Mouse (Mus musculus): ENCODE results near the gene Strip1. TPM values are rescaled to one million over a fixed set of nuclear protein-coding genes. Genes with fewer than 3 reads are reported as not detected.
A peak's percentile ranks its signal among the peaks of the same experiment; 100 is the strongest.

Strip1 gene
- polyA plus RNA-seq (2015; fragmentation: Nextera tagmentation; extraction: Ambion mirVana), result 152 and 156 TPM in 2 replicates

GRCm38 (mm10) chr3:107631523-107631958 is at the start of gene Strip1:
Strip1 (minus strand) TSS chr3:107631694.
- Histone ChIP-seq H3K4me1 (replicated peaks) (peaks cover 24% of the 10 kb centered on the region), H3K27ac (peak within 1 kb of the TSS; percentile 99), H3K9me3 (no peaks in the 10 kb centered on the region), H3K27me3 (no peaks in the 10 kb centered on the region), H3K36me3 (peaks cover 23% of the 10 kb centered on the region), H3K4me2 (replicated peaks) (peak within 1 kb of the TSS; percentile 68), H3K9ac (replicated peaks) (peak within 1 kb of the TSS; percentile 100), H3K4me3 (replicated peaks) (peak within 1 kb of the TSS; percentile 97)
- 0% methylated on average over 35 of the region's 35 CpGs for WGBS
- ATAC-seq, result peak; percentile 96

GRCm38 (mm10) chr3:107680790-107681576 is 49.5 kb upstream of the Strip1 start:
- no peak overlapping the region for H3K9ac ChIP-seq (replicated peaks)
- no peak overlapping the region for H3K27ac ChIP-seq
- no peak overlapping the region for H3K4me2 ChIP-seq (replicated peaks)
- H3K36me3 ChIP-seq, result peaks cover 14% of the 10 kb centered on the region
- H3K4me1 ChIP-seq (replicated peaks), result peaks cover 19% of the 10 kb centered on the region
- H3K27me3 ChIP-seq, result no peaks in the 10 kb centered on the region
- H3K9me3 ChIP-seq, result no peaks in the 10 kb centered on the region
- ATAC-seq, result no peak
- 47% methylated on average over 7 of the region's 7 CpGs for WGBS
- no peak overlapping the region for H3K4me3 ChIP-seq (replicated peaks)

GRCm38 (mm10) chr3:107671509-107671908 is 40.0 kb upstream of the Strip1 start:
- H3K36me3 ChIP-seq, result peaks cover 85% of the 10 kb centered on the region
- H3K9ac ChIP-seq (replicated peaks), result no peak overlapping the region
- no peak overlapping the region for H3K4me3 ChIP-seq (replicated peaks)
- ATAC-seq, result no peak
- H3K27me3 ChIP-seq, result no peaks in the 10 kb centered on the region
- no peaks in the 10 kb centered on the region for H3K4me1 ChIP-seq (replicated peaks)
- no peak overlapping the region for H3K4me2 ChIP-seq (replicated peaks)
- H3K27ac ChIP-seq, result no peak overlapping the region
- 98% methylated on average over 2 of the region's 2 CpGs for WGBS
- H3K9me3 ChIP-seq, result no peaks in the 10 kb centered on the region

GRCm38 (mm10) chr3:107670500-107670899 is 39.0 kb upstream of the Strip1 start:
- no peak for ATAC-seq
- 89% methylated on average over 4 of the region's 4 CpGs for WGBS
- Histone ChIP-seq H3K4me2 (replicated peaks) (no peak overlapping the region), H3K36me3 (peaks cover 87% of the 10 kb centered on the region), H3K9me3 (no peaks in the 10 kb centered on the region), H3K4me3 (replicated peaks) (no peak overlapping the region), H3K4me1 (replicated peaks) (no peaks in the 10 kb centered on the region), H3K27me3 (no peaks in the 10 kb centered on the region), H3K9ac (replicated peaks) (no peak overlapping the region), H3K27ac (no peak overlapping the region)

- WGBS, result 92% methylated on average over 7 of the region's 7 CpGs
- ATAC-seq, result no peak
- no peak overlapping the region for H3K27ac ChIP-seq
- H3K9ac ChIP-seq (replicated peaks), result no peak overlapping the region
- H3K36me3 ChIP-seq, result peaks cover 86% of the 10 kb centered on the region
- no peaks in the 10 kb centered on the region for H3K9me3 ChIP-seq
- no peak overlapping the region for H3K4me3 ChIP-seq (replicated peaks)
- H3K27me3 ChIP-seq, result no peaks in the 10 kb centered on the region
- no peak overlapping the region for H3K4me2 ChIP-seq (replicated peaks)
- no peaks in the 10 kb centered on the region for H3K4me1 ChIP-seq (replicated peaks)
Measured at GRCm38 (mm10) chr3:107668786-107669185, 37.3 kb upstream of the Strip1 start.

GRCm38 (mm10) chr3:107667426-107667825 is 35.9 kb upstream of the Strip1 start:
- H3K4me3 ChIP-seq (replicated peaks), result no peak overlapping the region
- no peak overlapping the region for H3K27ac ChIP-seq
- no peaks in the 10 kb centered on the region for H3K27me3 ChIP-seq
- no peak overlapping the region for H3K9ac ChIP-seq (replicated peaks)
- WGBS, result 85% methylated on average over 6 of the region's 6 CpGs
- H3K4me2 ChIP-seq (replicated peaks), result no peak overlapping the region
- no peak for ATAC-seq
- H3K4me1 ChIP-seq (replicated peaks), result no peaks in the 10 kb centered on the region
- H3K9me3 ChIP-seq, result no peaks in the 10 kb centered on the region
- peaks cover 89% of the 10 kb centered on the region for H3K36me3 ChIP-seq

- no peaks in the 10 kb centered on the region for H3K4me1 ChIP-seq (replicated peaks)
- H3K36me3 ChIP-seq, result peaks cover 94% of the 10 kb centered on the region
- H3K4me3 ChIP-seq (replicated peaks), result no peak overlapping the region
- H3K27ac ChIP-seq, result no peak overlapping the region
- no peak for ATAC-seq
- no peaks in the 10 kb centered on the region for H3K27me3 ChIP-seq
- no peak overlapping the region for H3K4me2 ChIP-seq (replicated peaks)
- H3K9me3 ChIP-seq, result no peaks in the 10 kb centered on the region
- WGBS, result 92% methylated on average over 1 of the region's 1 CpGs
- no peak overlapping the region for H3K9ac ChIP-seq (replicated peaks)
Measured at GRCm38 (mm10) chr3:107664641-107665040, 33.1 kb upstream of the Strip1 start.

GRCm38 (mm10) chr3:107659000-107659399 is 27.5 kb upstream of the Strip1 start:
- no peaks in the 10 kb centered on the region for H3K9me3 ChIP-seq
- WGBS, result 77% methylated on average over 1 of the region's 1 CpGs
- H3K4me1 ChIP-seq (replicated peaks), result no peaks in the 10 kb centered on the region
- H3K36me3 ChIP-seq, result peaks cover 50% of the 10 kb centered on the region
- no peak overlapping the region for H3K4me2 ChIP-seq (replicated peaks)
- no peak overlapping the region for H3K27ac ChIP-seq
- no peak overlapping the region for H3K4me3 ChIP-seq (replicated peaks)
- H3K27me3 ChIP-seq, result no peaks in the 10 kb centered on the region
- ATAC-seq, result no peak
- no peak overlapping the region for H3K9ac ChIP-seq (replicated peaks)

GRCm38 (mm10) chr3:107656888-107657287 is 25.4 kb upstream of the Strip1 start:
- Histone ChIP-seq H3K4me2 (replicated peaks) (no peak overlapping the region), H3K27ac (no peak overlapping the region), H3K36me3 (peaks cover 32% of the 10 kb centered on the region), H3K4me1 (replicated peaks) (no peaks in the 10 kb centered on the region), H3K27me3 (no peaks in the 10 kb centered on the region), H3K4me3 (replicated peaks) (no peak overlapping the region), H3K9me3 (no peaks in the 10 kb centered on the region), H3K9ac (replicated peaks) (no peak overlapping the region)
- WGBS, result 88% methylated on average over 4 of the region's 4 CpGs
- ATAC-seq, result no peak

GRCm38 (mm10) chr3:107656151-107656550 is 24.7 kb upstream of the Strip1 start:
- no peaks in the 10 kb centered on the region for H3K9me3 ChIP-seq

GRCm38 (mm10) chr3:107655491-107655890 is 24.0 kb upstream of the Strip1 start:
- Histone ChIP-seq H3K9me3 (no peaks in the 10 kb centered on the region), H3K9ac (replicated peaks) (no peak overlapping the region), H3K4me2 (replicated peaks) (no peak overlapping the region), H3K27me3 (no peaks in the 10 kb centered on the region), H3K36me3 (peaks cover 20% of the 10 kb centered on the region), H3K27ac (no peak overlapping the region), H3K4me1 (replicated peaks) (no peaks in the 10 kb centered on the region), H3K4me3 (replicated peaks) (no peak overlapping the region)
- ATAC-seq, result no peak
- 81% methylated on average over 3 of the region's 3 CpGs for WGBS

More at GRCm38 (mm10) chr3:107656151-107656550, 24.7 kb upstream of the Strip1 start:
- Histone ChIP-seq H3K36me3 (peaks cover 27% of the 10 kb centered on the region), H3K9ac (replicated peaks) (no peak overlapping the region), H3K27me3 (no peaks in the 10 kb centered on the region), H3K27ac (no peak overlapping the region), H3K4me3 (replicated peaks) (no peak overlapping the region), H3K4me1 (replicated peaks) (no peaks in the 10 kb centered on the region), H3K4me2 (replicated peaks) (no peak overlapping the region)
- WGBS, result 95% methylated on average over 2 of the region's 2 CpGs
- ATAC-seq, result no peak

GRCm38 (mm10) chr3:107654861-107655260 is 23.4 kb upstream of the Strip1 start:
- H3K9ac ChIP-seq (replicated peaks), result no peak overlapping the region
- H3K27ac ChIP-seq, result no peak overlapping the region
- H3K4me1 ChIP-seq (replicated peaks), result no peaks in the 10 kb centered on the region
- 80% methylated on average over 3 of the region's 3 CpGs for WGBS
- peaks cover 14% of the 10 kb centered on the region for H3K36me3 ChIP-seq
- ATAC-seq, result no peak
- H3K4me2 ChIP-seq (replicated peaks), result no peak overlapping the region
- H3K4me3 ChIP-seq (replicated peaks), result no peak overlapping the region
- no peaks in the 10 kb centered on the region for H3K9me3 ChIP-seq
- H3K27me3 ChIP-seq, result no peaks in the 10 kb centered on the region

Data from midbrain, embryonic 13.5 days (tissue).